Mouse (Mus musculus): ENCODE measurements at regions not wholly inside any gene's neighbourhood (a gene's known extent, or its start where the extent isn't known, plus 50 kb on each side); places are given as distances from the start of the nearest gene placed in this dataset.

DNA sequence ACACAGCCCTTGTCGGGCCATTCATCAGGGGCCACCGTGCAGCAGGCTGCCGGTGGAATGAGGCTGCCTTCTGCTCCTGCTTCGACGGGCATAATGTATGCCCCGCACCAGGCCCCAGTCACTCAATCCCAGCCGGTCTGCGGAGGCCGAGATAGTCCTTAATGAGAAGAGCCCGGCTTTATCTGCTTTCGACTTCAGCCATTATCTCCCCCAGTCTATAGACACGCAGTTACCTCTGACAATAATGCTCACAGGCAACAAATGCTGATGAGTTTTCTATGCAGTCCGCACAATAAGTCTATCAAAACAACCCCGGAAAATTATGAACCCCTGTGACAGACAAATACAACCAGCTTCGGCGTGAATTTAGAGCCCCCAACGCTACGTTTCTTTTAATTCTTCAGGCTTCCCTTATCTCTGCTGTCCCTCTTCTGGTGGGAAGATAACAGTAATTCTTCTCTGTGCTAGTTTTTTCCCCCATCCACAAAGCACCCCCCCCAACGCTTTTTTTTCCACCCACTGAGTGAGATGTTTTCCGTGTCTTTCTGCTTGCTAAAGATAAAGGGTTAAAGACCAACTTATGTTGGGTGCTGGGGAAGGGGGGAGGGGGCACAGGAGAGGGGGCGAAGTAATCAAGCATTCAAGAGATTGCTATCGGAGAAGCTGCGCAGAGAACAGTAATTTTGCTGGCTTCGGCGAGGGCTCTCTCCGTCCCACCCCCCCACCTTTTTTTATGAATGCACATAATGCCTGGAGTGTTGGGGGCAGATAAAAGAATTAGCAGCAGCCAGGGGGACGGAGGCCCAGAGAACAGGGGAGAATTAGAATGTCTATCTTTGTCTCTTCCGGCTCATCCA, 117.8 kb downstream of the Mrm1 start:
- no peak for DNase-seq (ENCODE audit: low spot score in 2 of 2)

DNA sequence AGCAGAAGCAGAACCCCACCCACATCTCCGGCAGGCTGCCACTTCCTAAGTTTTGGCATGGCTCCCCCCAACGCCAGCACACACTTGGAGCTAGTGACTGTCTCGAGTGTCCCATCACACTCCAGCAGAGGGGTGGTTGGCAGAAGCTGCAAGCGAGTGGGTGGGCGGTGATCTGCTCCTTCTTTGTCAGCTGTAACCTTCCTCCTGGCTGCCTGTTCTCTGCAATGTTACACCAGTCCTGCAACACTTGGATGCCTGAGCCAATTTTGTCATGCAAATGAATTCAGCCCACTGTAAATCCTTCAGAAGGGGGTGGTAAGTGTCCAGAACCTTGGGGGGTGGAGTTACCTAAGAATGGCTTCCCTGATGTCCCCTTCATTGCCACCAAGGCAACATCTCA, 121.8 kb downstream of the Mrm1 start:
- peak; percentile 45 to 51 for DNase-seq (ENCODE audit: low spot score in 2 of 2)

- DNase-seq (ENCODE audit: low spot score in 2 of 2), result no peak
These were observed 126.7 kb downstream of the Mrm1 start for GRCm38 (mm10) chr11:84692638-84693037.

DNA sequence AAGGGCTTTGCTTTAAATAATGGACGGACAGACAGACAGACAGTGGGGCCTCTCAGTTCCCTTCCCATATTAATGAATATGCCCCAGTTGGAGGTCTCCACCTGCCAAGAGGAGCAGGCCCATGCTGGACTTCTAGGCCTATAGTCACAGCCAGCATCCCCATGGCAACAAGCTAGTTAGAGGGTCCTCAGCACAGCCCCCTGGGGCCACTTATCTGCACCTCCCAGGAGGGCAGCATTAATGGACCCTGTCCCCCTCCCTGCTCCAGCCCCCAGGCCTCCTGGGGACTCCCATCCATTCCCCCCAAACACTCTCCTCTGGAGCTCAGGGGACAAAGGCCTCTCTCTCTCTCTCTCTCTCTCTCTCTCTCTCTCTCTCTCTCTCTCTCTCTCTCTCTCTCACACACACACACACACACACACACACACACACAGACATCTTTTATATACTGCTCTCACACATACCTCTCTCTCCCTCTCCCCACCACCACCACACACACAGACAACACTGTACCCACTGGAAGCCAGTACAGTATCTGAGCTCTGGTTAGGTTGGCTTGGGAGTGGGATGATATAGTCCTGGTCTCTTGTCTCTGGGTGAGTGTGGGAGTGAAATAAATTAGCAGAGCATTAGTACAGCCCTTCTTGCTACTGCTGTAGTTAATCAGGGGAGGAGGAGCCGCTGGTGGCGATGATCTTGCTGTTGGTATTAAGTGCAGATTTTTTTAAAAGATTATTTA, 127.7 kb downstream of the Mrm1 start:
- DNase-seq (ENCODE audit: low spot score in 2 of 2), result no peak

- DNase-seq (ENCODE audit: low spot score in 2 of 2), result no peak
These were observed 132.8 kb downstream of the Mrm1 start for GRCm38 (mm10) chr11:84686473-84686872.

DNA sequence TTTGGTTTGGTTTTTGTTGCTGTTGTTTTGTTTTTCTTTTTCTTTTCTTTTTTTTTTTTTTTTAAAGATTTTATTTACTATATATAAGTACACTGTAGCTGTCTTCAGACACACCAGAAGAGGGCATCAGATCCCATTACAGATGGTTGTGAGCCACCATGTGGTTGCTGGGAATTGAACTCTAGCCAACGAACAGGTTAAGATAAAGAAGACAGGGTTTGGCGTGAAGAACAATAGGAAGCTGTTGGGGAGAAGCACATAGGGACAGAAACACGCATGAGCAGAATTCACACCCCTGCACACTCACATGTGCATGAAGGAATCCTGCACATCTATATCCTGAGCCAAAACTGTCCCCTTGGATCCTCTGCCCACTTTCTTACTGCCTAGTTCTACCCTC, 135.0 kb downstream of the Mrm1 start:
- no peak for DNase-seq (ENCODE audit: low spot score in 2 of 2)

- no peak for DNase-seq (ENCODE audit: low spot score in 2 of 2)
These were observed 136.4 kb downstream of the Mrm1 start for GRCm38 (mm10) chr11:84682931-84683330.

GRCm38 (mm10) chr11:84676377-84677078, 142.8 kb downstream of the Mrm1 start:
- no peak for DNase-seq (ENCODE audit: low spot score in 2 of 2)

- no peak for DNase-seq (ENCODE audit: low spot score in 2 of 2)
These were observed 146.4 kb downstream of the Mrm1 start for GRCm38 (mm10) chr11:84672841-84673473.

DNA sequence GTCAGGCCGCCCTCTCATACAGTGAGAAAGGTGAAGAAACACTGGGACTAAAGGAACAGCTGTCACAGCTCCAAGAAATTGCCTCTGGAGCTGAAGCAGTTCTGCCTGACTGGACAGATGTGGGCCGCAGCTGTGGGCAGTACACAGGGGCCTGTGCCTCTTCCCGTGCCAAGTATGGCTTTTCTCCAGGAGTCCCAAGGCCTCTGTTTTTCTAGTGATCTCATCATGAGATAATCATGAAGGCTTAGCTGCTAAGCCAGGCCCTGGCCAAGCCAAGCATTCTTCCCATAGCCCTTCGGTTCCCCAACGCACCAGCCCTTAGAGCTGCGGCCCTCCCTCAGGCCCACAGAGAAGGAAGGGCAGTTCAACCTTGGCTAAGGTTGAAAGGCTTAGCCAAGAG, 146.2 kb upstream of the Lhx1 start:
- no peak for DNase-seq (ENCODE audit: low spot score in 2 of 2)

- no peak for DNase-seq (ENCODE audit: low spot score in 2 of 2)
These were observed 142.4 kb upstream of the Lhx1 start for GRCm38 (mm10) chr11:84667711-84668110.

GRCm38 (mm10) chr11:84664258-84664657, 138.9 kb upstream of the Lhx1 start:
- no peak for DNase-seq (ENCODE audit: low spot score in 2 of 2)

GRCm38 (mm10) chr11:84661981-84662380, 136.6 kb upstream of the Lhx1 start:
- no peak for DNase-seq (ENCODE audit: low spot score in 2 of 2)

- DNase-seq (ENCODE audit: low spot score in 2 of 2), result no peak
These were observed 135.5 kb upstream of the Lhx1 start for GRCm38 (mm10) chr11:84660877-84661276.

GRCm38 (mm10) chr11:84659370-84659937, 134.1 kb upstream of the Lhx1 start:
- DNase-seq (ENCODE audit: low spot score in 2 of 2), result no peak

- no peak for DNase-seq (ENCODE audit: low spot score in 2 of 2)
These were observed 128.1 kb upstream of the Lhx1 start for GRCm38 (mm10) chr11:84653481-84653880.

- DNase-seq (ENCODE audit: low spot score in 2 of 2), result no peak
These were observed 123.6 kb upstream of the Lhx1 start for GRCm38 (mm10) chr11:84648899-84649298.

DNA sequence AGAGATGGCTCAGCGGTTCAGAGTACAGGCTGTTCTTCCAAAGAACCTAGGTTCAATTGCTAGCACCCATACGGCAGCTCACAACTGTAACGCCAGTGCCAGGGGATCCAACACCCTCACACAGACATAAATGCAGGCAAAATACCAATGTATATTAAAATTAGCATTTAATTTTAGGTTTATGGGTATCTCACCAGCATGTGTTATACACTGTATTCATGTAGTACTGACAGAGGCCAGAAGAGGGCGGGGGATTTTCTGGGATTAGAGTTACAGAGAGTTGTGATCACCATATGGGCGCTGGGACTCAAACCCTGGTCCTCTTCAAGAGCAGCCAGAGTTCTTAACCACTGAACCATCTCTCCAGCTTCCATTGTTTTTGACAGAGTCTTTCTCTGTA, 121.8 kb upstream of the Lhx1 start:
- no peak for DNase-seq (ENCODE audit: low spot score in 2 of 2)

DNA sequence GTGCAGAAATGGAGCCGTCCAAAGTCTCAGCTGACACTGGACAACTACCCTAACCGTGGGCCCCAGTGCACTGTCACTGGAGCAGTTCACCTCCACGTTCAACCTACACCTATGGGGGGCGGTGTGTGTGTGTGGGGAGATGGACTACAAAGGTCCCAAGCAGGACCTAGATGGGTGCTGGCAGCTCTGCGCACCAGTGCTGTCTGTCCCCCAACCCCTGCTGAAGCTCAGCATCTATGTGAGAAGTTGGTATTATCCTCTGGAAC, 117.7 kb upstream of the Lhx1 start:
- DNase-seq (ENCODE audit: low spot score in 2 of 2), result no peak

DNA sequence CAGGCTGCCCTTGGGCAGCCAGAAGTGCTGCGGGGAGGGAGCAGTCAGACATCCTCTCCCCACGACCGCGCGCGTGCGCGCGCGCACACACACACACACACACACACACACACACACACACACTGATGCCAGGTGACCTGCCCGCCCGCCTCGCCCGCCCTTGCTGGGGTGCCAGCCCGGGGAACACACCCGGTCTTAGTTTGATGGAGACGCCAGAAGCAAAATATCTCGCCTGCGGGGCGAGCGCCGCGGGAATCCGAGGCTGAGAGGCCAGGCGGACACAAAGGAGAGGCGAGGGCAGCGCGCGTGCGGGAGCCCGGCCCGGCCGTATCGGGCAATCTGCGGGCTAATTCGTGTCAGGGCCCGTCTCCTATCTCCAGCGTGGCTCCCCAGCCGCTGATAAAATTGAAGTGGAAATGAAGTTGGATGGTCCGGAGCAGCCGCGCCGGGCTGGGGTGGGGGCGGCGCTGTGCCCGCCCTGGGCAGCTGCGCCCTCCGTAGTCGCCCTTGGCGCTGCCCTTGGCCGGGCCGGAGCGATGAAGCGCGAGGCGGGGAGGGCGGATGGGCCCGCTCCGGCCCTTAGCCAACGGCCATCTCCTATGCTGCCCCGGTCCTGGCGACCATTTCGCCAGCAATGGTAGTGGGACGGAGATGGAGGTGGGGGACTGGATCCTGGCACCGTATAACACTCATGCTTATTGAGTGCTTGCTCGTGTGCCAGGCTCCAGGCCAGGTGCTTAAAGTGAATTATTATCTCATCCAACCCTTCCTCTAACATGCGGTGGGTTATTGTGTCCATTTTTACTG, 117.2 kb upstream of the Lhx1 start:
- DNase-seq (ENCODE audit: low spot score in 2 of 2), result peak; percentile 12 to 17

DNA sequence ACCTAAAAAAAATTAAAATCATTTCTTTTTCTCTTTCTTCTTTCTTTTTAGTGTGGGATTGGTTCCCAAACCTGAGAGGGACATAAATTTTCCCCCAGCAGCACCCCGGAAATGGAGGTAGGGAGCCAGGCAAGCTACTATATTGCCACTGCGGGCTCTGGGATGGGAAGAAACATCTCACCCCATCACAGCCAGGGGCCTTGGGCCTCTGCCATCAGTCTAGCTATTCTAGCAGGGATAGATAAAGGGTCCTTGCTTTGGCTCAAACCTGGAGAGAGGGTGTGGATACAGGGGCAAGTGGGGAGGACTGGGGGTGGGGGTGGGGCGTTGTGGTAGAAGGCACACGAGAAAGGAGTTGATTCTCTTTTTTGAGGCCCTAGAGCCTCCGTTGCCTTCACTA, 116.3 kb upstream of the Lhx1 start:
- no peak for DNase-seq (ENCODE audit: low spot score in 2 of 2)
